Mouse (Mus musculus): ENCODE data around the gene Prpf39.

GRCm38 (mm10) chr12:65065241-65065640 lies 29.1 kb downstream of the Prpf39 start:
- TF ChIP-seq CTCF (IDR thresholded peaks at IDR 0.05; ENCODE audit: control insufficient read depth, insufficient read depth, low read length): no peak
- no peak for TF ChIP-seq POLR2A (IDR thresholded peaks at IDR 0.05; ENCODE audit: borderline replicate concordance, control insufficient read depth, low read depth, low read length)

All from bone marrow, adult 2 months (tissue).